Mouse (Mus musculus): ENCODE data around the gene Anxa6.

The Anxa6 gene

DNA sequence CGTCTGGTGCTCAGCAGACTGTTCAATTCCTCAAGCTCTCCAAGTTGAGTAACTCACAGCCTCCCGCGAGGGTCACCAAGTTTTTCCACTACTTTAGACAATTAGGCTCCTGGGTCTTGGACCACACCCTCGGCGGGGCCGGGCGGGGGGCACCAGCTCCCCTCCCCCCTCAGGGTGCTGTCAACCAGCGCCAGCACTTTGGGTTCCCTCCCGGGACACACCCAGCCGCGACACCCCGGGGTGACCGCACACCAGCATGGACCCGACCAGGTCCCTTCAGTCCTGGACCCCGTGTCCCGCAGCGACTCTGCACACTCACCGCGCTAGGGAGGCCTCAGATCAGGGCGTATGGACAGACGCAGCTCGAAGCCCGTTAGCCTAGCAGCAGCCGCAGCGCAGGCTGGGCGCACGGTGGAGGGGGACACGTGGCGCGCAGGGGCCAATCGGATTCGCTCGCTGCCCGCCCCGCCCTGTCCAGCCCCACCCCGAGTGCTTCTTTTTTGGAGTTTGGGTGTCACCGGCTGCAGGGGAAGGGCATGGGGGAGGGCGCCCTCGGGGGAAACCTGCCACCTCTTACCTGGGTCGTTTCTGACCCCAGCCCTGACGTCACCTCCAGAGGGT, at the start of gene Anxa6:
Gene Anxa6 (minus strand): TSS at position 406 of the 621 bp plus-strand sequence.
- DNase-seq (ENCODE audit: low spot score), result peak; percentile 90

DNA sequence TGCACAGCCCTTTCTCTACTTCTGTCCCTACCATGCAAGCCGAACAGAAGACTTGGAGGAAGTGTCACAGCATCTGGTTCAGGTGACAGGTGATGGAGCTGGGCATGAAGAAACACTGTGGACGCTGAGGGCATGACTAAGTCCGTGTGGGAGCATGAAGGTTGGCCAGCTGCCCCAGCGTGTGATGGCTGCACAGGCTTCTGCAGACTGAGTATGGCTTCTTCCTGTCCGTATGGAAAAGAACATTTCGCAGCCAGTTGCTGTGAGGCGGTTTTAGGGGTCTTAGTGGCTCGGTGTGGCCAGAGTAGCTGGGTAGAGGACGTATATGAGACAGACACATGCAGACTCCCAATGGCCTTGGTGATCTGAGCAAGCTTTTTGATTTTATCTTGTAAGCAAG, 48.0 kb upstream of the Anxa6 start:
- DNase-seq (ENCODE audit: low spot score), result no peak

GRCm38 (mm10) chr11:55079180-55079579, 45.9 kb upstream of the Anxa6 start:
- DNase-seq (ENCODE audit: low spot score), result no peak

- no peak for DNase-seq (ENCODE audit: low spot score)
Observed at GRCm38 (mm10) chr11:55078502-55078901, 45.3 kb upstream of the Anxa6 start.

- peak; percentile 75 for DNase-seq (ENCODE audit: low spot score)
Observed at GRCm38 (mm10) chr11:55077331-55078231, 44.3 kb upstream of the Anxa6 start, which contains the start of gene Ccdc69. TSS of gene Ccdc69 (minus strand) at chr11:55078131.

GRCm38 (mm10) chr11:55076234-55076633, 43.0 kb upstream of the Anxa6 start:
- DNase-seq (ENCODE audit: low spot score), result no peak

DNA sequence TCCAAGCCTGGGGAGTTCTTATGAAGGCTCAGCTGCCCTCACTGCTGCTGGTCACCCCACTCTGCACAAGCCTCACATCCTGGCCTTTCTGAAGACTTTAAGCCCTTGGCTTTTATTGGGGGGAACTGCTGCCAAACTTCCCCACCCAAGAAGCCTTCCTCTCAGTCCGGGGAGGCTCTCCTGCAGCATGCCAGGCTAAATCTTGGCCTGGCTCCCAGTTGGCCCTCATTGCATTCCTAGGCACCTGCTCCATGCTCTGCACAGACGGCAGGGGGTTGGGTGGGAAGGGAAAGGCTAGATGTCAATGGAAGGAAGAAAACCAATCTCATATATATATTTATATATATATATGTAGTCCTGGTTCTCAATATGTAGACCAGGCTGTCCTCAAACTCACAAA, 42.4 kb upstream of the Anxa6 start:
- DNase-seq (ENCODE audit: low spot score), result no peak

- no peak for DNase-seq (ENCODE audit: low spot score)
Observed at GRCm38 (mm10) chr11:55073191-55073590, 39.9 kb upstream of the Anxa6 start.

GRCm38 (mm10) chr11:55072467-55072866, 39.2 kb upstream of the Anxa6 start:
- DNase-seq (ENCODE audit: low spot score), result no peak

DNA sequence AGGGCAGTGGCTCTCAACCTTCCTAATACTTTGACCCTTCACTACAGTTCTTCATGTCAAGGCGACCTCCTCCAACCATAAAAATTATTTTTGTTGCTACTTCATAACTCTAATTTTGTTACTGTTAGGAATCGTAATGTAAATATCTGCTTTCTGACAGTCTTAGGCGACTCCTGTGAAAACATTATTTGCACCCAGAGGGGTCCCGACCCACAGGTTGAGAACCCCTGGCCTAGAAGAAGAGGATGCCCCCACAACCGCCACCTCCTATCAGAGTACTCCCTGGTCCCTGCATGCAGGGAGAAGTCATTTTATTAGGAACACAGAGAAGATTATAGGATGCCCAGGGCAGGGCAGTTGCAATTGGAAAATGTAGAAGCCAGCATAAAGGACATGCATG, 38.1 kb upstream of the Anxa6 start:
- DNase-seq (ENCODE audit: low spot score), result no peak

DNA sequence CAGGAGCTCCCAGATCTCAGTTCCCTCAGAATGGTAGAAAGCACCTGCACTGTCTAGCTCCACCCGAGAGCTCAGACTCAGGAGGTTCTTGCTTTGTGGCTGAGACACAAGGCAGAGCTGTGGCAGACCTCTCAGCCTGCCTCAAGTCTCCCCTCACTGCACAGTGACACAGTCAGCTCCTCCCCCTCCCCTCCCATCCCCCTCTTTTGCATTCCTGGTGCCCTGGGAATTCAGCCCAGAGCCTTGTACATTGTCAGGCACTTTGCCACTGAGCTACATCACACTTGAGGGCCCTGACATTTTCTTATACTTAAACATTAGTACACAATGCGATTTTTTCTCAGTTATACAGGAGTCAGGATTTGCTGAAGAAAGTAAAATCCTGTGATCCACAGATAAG, 35.8 kb upstream of the Anxa6 start:
- no peak for DNase-seq (ENCODE audit: low spot score)

- no peak for DNase-seq (ENCODE audit: low spot score)
Observed at GRCm38 (mm10) chr11:55066921-55067320, 33.7 kb upstream of the Anxa6 start.

DNA sequence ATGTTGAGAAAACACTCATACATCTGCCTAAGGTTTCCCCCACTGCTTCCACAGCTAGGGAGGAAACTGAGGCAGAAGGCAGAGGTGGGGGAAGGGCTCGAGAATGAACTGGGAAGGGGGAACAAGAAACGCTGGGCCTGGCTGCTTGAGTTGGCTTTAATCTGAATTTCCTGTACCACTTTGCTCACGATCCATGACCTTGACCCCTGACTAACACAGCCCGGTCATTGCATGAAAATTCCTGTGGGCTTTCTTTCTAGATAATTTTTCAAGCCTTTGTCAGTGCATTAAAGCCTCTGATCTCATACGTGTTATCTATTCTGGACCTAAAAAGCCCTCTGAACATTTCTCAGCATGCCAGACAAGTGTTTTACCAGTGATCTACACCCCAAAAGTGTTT, 29.6 kb upstream of the Anxa6 start:
- no peak for DNase-seq (ENCODE audit: low spot score)

- no peak for DNase-seq (ENCODE audit: low spot score)
Observed at GRCm38 (mm10) chr11:55060802-55061201, 27.6 kb upstream of the Anxa6 start.

DNA sequence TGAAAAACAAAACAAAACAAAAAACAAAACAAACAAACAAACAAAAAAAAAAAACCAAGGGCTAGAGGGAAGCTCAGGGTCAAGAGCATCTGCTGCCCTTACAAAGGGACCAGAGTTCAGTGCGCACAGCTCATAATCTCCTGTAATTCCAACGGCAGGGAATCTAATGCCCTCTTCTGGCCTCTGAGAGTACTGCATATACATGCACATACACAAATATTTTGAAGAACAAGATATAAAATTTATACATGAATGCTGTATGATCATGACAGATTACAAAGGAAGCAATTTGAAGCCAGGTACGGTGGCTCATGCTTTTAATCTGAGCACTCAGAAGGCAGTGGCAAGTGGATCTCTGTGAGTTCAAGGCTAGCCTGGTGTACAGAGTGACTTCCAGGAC, 24.3 kb upstream of the Anxa6 start:
- no peak for DNase-seq (ENCODE audit: low spot score)

GRCm38 (mm10) chr11:55050837-55051510, 17.7 kb upstream of the Anxa6 start:
- no peak for DNase-seq (ENCODE audit: low spot score)

DNA sequence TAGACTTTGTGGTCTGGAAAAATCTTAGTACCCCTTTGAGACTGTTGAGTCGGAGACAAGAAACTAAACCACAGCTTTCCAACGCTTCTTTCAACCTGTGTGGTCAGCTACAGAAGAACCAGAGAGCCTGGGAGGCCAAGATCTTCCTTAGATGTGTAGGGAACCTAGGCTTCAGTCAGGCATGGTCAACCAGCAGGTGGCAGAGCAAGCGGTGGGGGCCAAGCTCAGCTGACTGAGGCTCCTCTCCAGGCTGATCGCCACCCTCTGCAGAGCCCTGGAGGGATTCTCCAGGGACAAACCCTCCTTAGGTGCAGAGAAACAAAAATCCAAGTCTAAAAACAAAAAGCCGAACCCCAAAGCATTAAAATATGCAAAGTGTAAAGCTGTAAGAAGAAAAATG, 13.4 kb upstream of the Anxa6 start:
- peak; percentile 52 for DNase-seq (ENCODE audit: low spot score)

GRCm38 (mm10) chr11:55041348-55041747, 8.1 kb upstream of the Anxa6 start:
- DNase-seq (ENCODE audit: low spot score), result no peak

- DNase-seq (ENCODE audit: low spot score), result peak; percentile 88
Observed at GRCm38 (mm10) chr11:55039591-55039990, 6.3 kb upstream of the Anxa6 start.

GRCm38 (mm10) chr11:55036601-55037000, 3.4 kb upstream of the Anxa6 start:
- DNase-seq (ENCODE audit: low spot score), result no peak

- DNase-seq (ENCODE audit: low spot score), result peak; percentile 23
Observed at GRCm38 (mm10) chr11:55032286-55032685, 959 bp downstream of the Anxa6 start.

DNA sequence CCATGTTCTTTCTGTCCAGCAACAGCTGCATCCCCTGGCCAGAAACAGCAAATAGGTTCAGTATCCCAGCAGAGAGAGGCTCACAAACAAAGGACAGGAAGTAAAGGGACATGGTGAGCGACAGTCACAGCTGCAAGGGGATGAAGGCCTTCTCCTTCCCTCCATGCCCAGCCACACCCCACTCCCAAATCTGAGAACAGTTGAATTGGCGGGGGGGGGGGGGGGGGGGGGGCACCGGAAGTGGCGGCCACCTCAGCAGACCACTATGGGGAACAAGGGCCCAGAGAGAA, 1.3 kb downstream of the Anxa6 start:
- DNase-seq (ENCODE audit: low spot score), result no peak
